Mouse (Mus musculus) v-Abl transformed pro-B cells (cell line): ENCODE measurements around the gene Mafk.

Experiments used
- in situ Hi-C, 2 experiments: fragments of 400-800 bp; cut with MboI; formaldehyde crosslinking; loops; one replicate each; pipeline ENCODE4 v1.15.1; 2025; ENCODE audit not compliant: unreplicated experiment in 2 of 2

The Mafk gene

DNA sequence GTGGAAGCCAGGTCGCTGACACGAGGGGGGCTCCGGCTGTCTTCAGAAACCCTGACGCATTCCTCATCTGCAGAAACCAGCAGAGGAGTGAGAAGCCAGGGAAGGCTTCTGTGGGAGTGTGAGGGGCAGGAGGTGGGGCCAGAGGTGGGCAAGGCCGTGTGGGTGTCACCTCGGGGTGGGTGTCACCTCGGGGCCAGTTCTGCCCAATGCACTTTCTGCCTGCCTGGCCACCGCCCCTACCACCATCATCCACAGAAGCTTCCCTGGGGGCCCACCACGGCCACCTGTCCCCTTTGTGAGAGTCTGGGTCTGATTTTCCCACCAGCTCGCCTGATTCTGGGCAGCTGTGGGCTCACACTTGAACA lies 21.8 kb downstream of the Mafk start:
- in situ Hi-C loops: loop anchor here in 1 of 2 experiments (5.0 kb wide), 1 partner anchor 91 kb away; no protein-coding TSS in a partner anchor

DNA sequence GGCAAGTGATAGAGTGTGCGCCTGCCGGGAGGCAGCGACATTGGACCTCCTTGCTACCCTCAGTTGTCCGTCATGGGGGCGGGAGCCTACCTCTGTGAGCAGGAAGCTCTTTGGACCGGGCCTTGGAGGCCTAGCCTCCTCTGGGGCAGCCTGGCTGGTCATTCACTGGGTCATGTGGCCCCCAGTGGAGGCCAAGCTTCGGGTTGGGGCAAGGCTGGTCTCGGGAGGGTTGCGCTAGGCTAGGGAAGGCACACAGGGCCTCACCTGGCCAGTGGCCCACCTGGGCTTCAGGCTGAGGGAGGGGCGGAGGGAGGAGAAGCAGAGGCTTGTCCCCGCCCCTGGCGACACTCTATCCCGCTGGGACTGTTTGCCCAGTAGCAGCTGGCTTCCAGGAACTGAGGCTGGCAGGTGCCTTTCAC lies 22.7 kb downstream of the Mafk start:
- in situ Hi-C loops: loop anchor here in 1 of 2 experiments (5.0 kb wide), 1 partner anchor 92 kb away; no protein-coding TSS in a partner anchor

DNA sequence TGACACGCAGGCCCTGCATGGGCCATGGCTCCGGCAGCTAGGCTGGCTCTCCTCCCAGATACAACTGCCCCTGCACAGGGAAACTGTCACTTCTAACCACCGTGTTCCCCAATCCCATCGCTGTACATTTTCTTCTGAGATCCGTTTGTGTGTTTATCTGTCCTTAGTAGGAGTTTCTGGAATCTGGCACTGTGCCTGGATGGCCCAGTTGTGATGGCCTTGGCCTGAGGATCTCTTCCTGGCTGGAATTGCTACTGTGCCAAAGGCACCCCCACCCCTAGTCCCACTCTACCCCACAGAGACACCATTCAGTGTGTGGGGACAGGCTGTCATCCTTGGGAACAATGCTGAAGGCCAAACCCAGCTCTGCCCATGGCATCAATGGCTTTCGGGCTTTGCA lies 24.7 kb downstream of the Mafk start:
- in situ Hi-C loops: loop anchor here in 1 of 2 experiments (5.0 kb wide), 1 partner anchor 39 kb away; the partner anchor contains the start of gene Ints1

DNA sequence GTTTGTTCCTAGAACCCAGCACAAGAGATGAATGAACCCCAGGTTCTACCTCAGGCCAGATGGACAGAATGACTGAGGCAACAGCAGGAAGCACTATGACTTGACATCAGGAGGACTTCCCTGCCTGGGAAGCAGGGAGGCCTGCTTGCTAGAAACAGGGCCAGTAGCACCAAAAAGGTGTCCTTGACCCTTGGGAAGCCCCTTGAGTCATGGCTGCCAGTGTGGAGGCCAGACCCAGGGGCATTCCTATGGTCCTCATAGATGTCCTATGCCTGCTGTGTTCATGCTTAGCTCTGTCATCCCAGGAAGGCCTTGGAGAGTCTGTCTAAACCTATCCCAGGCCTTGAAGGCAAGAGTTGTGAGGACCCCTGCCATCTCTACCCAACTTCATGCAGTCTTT lies 25.1 kb downstream of the Mafk start:
- in situ Hi-C loops: loop anchor here in 1 of 2 experiments (5.0 kb wide), 1 partner anchor 39 kb away; the partner anchor contains the start of gene Ints1

DNA sequence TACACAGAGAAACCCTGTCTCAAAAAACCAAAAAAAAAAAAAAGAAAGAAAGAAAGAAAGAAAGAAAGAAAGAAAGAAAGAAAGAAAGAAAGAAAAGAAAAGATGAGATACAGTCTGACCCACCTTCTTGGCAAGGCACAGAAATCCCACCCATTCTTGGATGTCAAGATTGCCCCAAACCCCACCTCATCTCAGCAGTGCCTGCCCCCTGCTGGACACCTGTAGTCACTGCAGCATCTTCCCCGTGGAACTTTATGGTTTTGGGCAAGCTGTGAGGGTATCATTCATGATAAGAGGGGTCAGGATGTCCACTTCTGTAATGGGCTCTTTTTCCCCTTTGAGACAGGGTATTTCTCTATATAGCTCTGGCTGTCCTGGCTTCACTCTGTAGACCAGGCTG lies 26.0 kb downstream of the Mafk start:
- in situ Hi-C loops: loop anchor here in 1 of 2 experiments (5.0 kb wide), 1 partner anchor 40 kb away; the partner anchor contains the start of gene Ints1

DNA sequence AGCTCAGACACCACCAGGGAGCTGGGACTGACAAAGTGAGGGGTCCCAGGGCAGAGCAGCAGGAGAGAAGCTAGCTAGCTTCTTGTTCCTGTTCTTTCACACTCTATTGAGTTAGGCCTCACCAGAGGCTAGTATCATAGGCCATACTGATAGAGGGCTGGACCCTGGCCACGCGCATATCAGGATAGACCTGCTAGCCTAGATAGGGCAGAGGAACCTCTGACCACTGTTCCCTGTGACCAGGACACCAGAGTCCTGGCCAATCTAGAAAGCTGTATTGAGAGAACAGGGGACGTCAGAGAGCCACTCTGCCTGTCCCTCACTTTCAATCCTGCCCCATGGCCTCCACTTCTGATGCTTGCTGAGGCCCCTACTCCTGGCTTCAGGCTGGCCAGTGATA lies 26.7 kb downstream of the Mafk start:
- in situ Hi-C loops: loop anchor here in 1 of 2 experiments (5.0 kb wide), 1 partner anchor 41 kb away; the partner anchor contains the start of gene Ints1

DNA sequence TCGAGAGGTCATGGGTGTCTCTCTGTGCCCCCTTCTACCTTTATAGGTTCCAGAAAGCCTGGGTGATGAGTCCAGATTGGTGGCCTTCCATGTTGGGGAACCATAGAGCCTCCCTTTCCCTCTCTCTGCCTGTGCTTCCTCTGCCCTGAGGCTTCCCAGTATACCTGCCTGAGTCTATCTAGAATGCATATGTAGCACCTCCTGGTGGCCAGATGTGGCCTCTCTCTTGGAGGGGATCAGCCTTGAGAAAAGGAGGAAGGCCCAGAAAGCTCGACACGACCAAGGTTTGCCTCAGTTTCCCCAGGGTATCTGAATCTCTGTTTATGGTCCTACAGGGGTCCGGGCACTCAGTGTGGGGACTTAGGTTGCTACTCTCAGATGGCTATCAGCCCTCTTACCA lies 27.5 kb downstream of the Mafk start:
- in situ Hi-C loops: loop anchor here in 1 of 2 experiments (5.0 kb wide), 1 partner anchor 42 kb away; the partner anchor contains the start of gene Ints1

DNA sequence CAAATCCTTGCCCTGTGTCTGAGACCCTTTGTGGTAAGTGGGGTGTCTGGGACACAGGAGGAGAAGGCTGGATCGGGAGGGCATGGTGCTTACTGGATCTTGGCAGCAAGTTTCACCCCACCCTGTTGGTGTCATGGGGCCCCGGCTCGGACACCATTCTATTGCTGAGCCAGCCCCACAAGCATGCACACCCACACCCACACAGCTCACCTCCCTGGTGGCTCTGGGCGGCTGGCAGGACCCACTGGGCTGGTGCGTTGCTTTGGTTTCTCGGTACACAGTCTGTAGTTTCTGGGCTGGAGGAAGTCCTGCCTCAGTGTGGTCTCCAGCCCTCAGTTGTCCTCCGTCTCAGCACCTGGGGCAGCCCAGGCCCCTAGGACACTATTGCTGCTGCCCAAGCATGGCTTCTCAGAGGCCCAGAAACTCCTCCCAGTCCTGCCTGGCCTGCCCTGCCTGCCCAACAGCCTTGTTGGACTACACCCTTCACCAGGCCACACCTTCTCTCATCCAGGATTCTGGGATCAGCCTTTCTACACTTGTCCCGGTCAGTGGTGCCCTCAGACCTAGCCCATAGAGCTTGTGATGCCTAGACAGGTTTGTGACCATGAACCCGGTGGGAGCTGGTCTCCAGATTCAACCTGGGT lies 28.3 kb downstream of the Mafk start, which contains the start of gene Tmem184a:
Tmem184a (minus strand) TSS at position 380 of the 644 bp plus-strand sequence.
- in situ Hi-C loops: loop anchor here (5.0 to 10.0 kb wide), 4 partner anchors 42 to 285 kb away; partner anchors contain the start of gene Ints1 (in 2 of the 2)

DNA sequence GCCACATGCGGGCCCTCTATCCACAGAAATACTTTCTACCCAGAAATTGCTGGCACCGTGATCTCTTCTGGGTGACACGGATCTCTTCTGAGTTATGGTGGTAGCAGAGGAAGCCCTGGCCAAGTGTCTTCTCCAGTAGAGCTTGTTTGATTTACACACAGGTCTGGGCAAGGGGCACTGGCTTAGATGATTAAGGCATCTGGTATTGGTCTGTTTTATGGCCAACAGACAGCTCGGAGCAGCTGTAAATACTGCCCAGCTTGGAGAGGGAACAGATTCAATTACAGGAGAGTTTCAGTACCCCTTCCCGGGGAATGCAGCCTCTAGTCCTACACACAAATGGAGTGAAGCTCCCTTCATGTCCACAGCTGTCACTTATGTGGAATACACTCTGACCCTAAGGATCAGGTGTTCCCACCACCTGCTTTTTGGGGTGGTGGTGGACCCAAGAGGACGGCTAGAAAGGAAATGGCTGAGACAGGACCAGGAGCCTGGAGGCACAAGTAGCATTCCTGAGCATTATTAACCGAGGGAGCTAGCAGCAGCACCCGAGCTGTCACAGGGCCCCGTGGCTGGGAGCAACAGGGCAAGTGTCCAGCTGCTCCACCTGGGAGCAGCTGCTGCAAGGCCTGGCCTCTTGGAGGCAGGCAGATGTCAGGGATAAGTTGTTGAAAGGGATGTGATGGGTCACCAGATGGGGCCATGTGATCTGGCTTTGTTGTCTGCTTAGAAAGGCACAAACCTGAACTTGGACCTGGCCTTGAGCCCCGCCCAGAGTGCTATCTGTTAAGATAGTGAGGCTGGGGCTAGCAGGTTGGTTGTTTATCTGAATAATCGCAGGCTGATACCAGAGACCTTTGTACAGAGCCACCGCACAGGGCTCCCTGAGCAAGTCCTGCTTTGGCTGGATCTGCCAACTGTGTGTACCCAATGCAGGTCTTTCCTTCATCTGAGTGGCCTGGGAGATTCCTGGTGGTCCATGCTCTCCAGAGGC lies 30.4 kb downstream of the Mafk start:
- in situ Hi-C loops: loop anchor here (5.0 to 10.0 kb wide), 3 partner anchors 47 to 287 kb away; partner anchors contain the start of gene Ints1 (in 1 of the 2)

DNA sequence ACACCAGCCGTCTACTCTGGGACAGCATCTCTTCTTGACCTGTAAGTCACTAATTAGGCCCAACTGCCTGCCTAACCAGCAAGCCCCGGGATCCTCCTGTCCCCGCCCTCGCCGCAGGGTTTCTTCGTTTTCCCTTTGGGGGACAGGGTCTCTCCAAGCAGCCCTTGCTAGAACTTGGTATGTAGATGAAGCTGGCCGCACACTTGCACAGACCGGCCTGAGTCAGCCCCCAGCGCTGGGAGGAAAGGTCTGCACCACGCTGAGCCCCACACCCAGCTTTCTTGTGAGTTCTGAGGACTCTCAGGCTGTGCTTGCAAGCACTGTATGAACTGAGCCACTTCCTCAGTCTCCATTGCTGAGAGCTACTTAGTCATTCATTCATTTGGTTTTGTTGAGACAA lies 33.2 kb downstream of the Mafk start:
- in situ Hi-C loops: loop anchor here (5.0 to 10.0 kb wide), 3 partner anchors 50 to 290 kb away; partner anchors contain the start of gene Ints1 (in 1 of the 2)

DNA sequence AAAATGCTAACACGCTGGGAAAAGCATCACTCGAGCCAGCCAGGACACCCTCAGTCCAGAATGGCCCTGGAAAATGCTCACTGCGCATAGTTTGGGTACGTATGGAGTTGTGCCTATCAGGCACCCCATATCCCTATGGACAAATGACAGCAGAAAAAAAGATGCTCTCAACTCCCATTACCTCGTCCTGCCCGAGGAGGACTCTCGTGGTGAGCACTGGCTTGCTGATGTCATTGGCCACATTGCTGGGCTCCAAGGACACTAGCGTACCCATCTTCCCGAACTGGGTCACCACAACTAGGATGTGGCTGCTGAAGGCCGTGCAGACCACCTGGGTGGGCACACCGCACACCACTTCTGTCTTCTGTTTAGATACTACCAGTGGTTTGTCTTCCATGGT lies 34.6 kb downstream of the Mafk start:
- in situ Hi-C loops: loop anchor here (10.0 kb wide), 2 partner anchors 51 to 291 kb away; partner anchors contain the start of gene Ints1 (in 1 of the 2)

DNA sequence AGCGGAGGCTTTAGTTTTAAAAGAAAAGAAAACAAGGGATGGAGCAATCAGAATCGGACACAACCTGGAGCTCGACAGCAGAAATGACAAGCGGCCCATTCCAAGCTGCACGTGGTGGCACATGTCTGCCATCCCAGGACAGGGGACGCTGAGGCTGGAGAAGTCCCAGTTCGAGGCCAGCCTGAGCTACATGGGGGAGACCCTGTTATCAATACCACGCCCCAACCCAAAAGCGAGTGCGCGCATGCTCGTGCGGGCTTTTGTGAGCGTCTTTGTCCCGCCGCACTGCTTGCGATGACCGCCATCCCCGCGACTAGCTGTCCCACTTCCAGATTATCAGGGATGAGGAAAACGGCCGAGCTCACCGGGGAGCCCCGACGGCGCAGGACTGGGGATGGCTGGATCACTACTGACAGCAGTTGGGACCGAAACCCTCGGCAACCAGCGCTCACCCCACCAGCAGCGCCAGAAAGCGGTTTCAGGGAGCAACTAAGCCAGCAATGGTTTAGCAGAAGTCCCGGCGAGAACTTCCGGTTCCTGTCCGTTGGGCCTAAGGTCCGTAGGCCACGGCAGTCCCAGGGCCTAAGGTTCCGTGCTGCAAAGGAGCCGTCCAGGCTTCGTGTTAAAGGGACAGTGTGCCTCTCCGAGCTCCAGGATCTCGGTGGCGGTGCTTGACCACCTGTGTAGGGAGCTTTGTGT lies 35.2 kb downstream of the Mafk start, which contains the start of the genes Gm26938 and Psmg3:
Gm26938 (minus strand) TSS at position 51 of the 699 bp plus-strand sequence.
Psmg3 (minus strand) TSS at position 529 of the 699 bp plus-strand sequence.
- in situ Hi-C loops: loop anchor here (10.0 kb wide), 2 partner anchors 52 to 292 kb away; partner anchors contain the start of gene Ints1 (in 1 of the 2)

DNA sequence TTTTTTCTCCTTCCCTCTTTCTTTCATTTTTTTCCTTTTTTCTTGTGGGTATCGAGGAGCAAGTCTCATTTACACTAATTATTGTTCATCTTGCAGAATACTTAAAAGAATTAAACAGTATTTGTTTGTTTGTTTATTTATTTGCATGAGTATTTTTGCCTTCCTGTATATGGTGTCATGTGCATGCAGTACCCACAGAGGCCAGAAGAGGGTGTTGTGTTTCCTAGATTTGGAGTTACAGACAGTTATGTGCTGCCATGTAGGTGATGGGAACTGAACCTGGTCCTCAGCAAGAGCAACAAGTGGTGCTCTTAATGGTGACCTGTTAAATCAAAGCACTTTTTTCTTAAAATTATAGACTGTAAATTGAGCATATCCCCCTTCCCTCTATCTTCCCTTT lies 36.3 kb downstream of the Mafk start:
- in situ Hi-C loops: loop anchor here (10.0 kb wide), 2 partner anchors 53 to 293 kb away; partner anchors contain the start of gene Ints1 (in 1 of the 2)

DNA sequence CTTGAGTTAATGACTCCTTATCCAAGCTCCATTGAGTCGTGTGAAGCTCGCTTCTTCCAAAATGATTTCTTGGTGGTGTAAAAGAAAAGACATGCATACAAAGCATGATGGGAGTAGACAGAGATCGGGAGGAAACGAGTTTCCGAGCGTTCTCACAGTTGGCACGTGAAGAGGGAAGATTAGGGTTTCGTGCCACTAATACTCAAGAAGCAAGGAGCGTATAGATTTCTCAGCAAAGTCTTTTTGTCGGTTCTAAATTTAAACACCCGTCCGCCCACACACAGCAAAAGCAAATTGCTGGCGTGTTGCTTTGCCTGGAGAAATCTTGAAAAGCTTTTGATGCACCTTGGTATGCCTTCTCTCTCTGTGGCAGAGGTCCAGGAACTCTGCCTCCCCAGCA lies 38.1 kb downstream of the Mafk start:
- in situ Hi-C loops: loop anchor here (10.0 kb wide), 2 partner anchors 55 to 295 kb away; partner anchors contain the start of gene Ints1 (in 1 of the 2)

DNA sequence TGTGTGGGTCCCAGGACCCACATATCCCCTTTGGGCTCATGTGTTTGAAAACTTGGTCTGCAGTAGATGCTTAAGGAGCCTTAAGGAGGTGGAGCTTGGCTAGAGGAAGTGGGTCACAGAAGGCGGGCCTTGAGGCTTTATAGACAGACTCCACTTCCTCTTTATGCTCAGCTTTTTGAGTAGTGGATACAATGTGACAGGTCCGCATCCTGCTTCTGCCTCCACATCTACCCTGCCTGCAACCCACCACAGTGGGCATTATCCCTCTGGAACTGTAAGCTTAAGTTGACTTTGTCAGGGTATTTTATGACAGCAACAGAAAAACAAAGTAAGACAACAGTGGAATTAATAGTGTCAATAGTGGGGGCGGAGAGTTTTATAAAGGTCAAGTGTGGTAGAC lies 39.4 kb downstream of the Mafk start:
- in situ Hi-C loops: loop anchor here (5.0 to 10.0 kb wide), 3 partner anchors 312 to 564 kb away; no protein-coding TSS in a partner anchor

DNA sequence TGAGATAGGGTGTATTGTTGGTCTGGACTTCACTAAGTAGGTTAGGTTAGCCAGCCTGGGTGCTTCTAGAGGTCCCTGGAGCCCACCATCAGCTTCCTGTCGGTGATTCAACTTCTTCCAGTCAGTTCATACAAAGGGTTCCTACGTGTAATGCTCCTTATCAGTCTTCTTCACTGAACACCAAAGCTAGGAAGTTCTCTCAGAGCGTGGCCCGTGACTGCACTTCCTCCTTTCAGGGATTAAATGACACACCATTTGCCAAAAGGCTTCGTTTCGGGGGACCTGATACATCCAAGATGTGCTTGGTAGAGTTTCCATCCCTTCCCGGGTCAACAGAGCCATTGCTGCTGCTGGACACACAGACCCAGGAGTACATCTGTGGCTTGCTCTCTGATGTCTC lies 40.8 kb downstream of the Mafk start:
- in situ Hi-C loops: loop anchor here (5.0 to 10.0 kb wide), 3 partner anchors 310 to 563 kb away; no protein-coding TSS in a partner anchor

DNA sequence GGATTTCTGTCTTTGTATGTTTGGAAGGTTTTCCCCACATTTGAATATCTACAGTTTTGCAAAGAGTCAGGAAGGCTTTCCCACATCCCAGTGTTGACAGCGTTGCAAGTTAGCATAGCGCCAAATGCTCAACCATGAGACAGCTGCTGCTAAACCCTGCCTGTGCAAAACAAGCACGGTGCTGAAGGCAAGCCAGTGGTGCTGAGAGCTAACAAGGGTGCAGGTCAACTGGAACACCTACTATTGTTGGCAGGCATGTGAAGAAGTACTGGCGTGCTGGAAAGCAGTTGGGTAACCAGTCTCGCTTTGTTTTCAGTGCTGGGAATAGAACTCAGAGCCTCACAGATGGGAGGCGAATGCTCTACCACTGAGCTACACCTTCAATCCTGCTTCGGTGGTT lies 44.4 kb downstream of the Mafk start:
- in situ Hi-C loops: loop anchor here (5.0 to 10.0 kb wide), 5 partner anchors 457 to 702 kb away; no protein-coding TSS in a partner anchor

DNA sequence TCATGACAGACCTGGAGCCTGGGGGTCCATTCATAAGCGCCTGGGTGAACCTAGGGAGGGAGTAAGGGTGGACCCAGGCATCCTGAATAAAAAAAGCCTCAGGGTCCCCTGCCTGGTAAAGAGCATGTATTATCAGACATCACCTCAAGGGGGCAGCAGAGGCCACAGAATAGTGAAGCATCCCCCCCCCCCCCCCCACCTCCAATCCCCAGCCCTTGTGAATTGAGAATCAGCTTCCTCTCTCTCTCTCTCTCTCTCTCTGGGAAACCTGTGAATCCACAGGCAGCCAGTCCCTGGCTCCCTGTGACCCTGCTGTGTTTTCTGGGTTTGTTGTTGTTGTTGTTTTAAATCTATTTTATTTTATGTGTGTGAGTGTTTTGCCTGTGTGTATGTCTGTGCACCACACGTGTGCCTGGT lies 47.2 kb downstream of the Mafk start:
- in situ Hi-C loops: loop anchor here (5.0 to 10.0 kb wide), 5 partner anchors 454 to 699 kb away; no protein-coding TSS in a partner anchor

DNA sequence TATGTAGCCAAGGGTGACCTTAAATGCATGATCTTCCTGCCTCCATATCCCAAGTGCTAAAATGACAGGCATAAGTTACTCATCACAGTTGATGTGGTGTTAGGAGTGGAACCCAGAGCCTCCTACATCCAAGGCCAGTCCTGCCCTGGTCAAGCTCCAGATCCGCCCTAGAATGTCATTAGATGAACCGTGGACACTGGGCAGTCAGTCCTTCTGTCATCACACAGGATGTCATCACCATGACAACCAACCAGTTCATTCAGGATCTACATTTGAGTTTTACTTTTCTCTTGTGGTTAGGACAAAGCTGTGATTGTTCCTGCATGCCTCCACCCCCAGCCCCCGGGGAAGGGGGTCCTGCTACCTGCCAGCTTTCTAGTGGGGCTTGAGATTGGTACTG lies 47.8 kb downstream of the Mafk start:
- in situ Hi-C loops: loop anchor here (5.0 to 10.0 kb wide), 5 partner anchors 453 to 698 kb away; no protein-coding TSS in a partner anchor
